Mouse (Mus musculus): ENCODE measurements around the gene Slit3.

DNA sequence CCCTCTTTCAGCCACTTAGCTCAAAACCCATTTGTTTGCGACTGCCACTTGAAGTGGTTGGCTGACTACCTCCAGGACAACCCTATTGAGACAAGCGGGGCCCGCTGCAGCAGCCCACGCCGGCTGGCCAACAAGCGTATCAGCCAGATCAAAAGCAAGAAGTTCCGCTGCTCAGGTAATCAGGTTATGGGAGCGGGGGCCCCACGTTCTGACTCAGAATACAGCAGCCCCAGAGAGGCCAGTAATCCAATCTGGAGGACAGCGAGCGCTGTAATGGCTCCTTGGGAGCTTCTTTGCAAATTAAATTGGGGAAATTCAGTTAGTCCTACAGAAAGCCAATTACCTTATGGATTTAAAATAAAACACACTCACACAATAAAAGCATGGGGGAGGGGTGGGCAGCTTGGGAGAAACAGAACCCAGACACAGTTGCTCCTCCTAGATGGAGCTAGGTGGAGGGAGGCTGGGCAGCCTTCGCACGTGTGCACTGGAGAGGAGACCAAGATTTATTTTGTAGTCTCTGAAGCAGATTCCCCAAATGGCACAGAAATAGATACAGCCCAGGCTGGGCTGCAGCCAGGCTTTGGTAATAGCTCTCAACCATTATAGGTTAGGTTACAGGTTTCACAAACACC is 491.4 kb downstream of the Slit3 start:
- TF ChIP-seq CTCF (IDR thresholded peaks at IDR 0.05; ENCODE audit: low read depth) (no peak), EP300 (IDR thresholded peaks at IDR 0.05; ENCODE audit: low read depth) (no peak)

Measured in liver, embryonic 14.5 days (tissue).